Mouse (Mus musculus) liver, postnatal 0 days (tissue): Measurements from ENCODE around the gene Zfp653.

Experiments
- CTCF ChIP-seq: sonication (generic); IDR thresholded peaks from 2 replicates; pipeline ENCODE4 v1.5.1; 2016; ENCODE audit warnings: antibody characterized with exemption, low read depth
- EP300 ChIP-seq: IDR thresholded peaks from 2 replicates; pipeline ENCODE4 v1.6.1; 2016; ENCODE audit warnings: antibody characterized with exemption, low read depth, mild to moderate bottlenecking

DNA sequence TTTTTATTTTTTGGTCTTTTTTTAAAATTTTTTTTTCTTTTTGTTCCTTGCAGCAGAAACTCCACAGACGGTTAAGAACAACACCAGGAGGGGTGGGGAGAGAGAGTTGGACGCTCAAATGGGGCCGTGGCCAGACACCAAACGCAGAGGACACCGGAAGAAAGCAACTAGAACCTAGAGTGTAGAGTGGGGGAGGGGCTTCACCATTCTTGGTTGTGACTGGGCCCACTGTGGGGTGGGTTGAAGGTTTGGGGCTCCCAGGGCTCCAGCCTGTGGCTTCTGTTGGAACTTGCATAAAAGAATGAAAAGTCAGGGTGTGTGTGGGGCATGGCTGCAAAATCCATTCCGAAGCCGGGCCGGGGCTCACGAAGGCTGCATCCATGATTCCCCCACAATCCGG is 54.9 kb downstream of the Zfp653 start:
- TF ChIP-seq CTCF = no peak
- no peak for TF ChIP-seq EP300
